ENCODE assay signal across 16 mouse cellular contexts in the genomic region with DNA sequence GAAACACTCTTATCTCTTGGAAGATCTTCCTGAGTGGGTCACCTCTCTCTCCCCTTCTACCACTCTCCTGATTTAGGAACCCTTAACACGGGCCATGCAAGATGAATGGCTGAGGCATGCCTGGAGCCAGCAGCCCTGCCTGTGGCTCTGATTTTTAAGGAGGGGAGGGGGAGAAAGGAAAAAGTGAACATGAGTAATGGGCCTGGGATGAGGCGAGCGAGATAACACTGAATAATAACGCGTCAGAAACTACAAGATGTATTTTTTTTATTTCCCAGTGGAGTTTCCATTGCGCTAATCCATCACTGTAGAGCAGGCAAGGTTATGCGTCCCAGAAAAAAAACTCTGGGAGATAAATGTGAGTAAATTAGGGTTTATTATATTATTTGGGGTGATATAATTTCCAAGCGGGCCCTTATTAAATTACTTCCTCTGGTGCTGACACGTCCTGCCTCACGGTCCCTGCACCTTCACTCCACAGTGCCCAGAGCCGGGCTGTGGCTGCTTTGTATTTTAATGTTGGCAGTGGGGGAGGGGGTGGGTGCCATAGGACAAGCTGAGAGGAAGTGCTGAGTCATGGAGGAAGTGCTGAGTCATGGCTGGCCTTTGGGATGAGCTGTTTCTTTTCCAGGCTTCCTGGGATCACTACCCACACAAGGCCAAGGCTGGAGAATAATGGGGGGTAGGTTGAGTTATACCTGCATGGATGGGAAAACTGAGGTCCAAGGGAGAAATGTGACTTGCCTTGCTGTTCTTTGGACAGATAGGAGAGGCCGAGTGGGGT.
A peak's percentile ranks its signal among the peaks of the same experiment; 100 is the strongest.
DNase-seq lines count a peak whose midpoint lies in the region; ATAC-seq lines count a peak whose summit lies in the region.
"Had no signal": no experiment of that assay in that cellular context is flagged by ENCODE, and none has a peak within 500 bp of the region (broad histone marks: within the 10 kb centered on the region; RNA-seq: fewer than 3 reads in every experiment).

No protein-coding gene starts in this region.

- no peak overlapping the region for H3K9ac ChIP-seq in neural tube, embryonic 13.5 days
- H3K9ac ChIP-seq: liver, embryonic 13.5 days had no signal

- no peak overlapping the region for H3K4me3 ChIP-seq in neural tube, embryonic 13.5 days
- H3K4me3 ChIP-seq: embryonic facial prominence, embryonic 10.5 days; liver, embryonic 13.5 days had no signal

- 58% methylated on average over 12 of the region's 12 CpGs for WGBS in neural tube, embryonic 13.5 days

- H3K4me2 ChIP-seq in neural tube, embryonic 13.5 days = no peak overlapping the region
- H3K4me2 ChIP-seq: liver, embryonic 13.5 days had no signal

- H3K27me3 ChIP-seq in neural tube, embryonic 13.5 days = no peaks in the 10 kb centered on the region
- H3K27me3 ChIP-seq: liver, embryonic 13.5 days had no signal

- H3K27ac ChIP-seq in neural tube, embryonic 13.5 days (replicated peaks) = no peak overlapping the region
- H3K27ac ChIP-seq: embryonic facial prominence, embryonic 10.5 days; liver, embryonic 13.5 days had no signal

- no peak for DNase-seq in neural tube, embryonic 10.5 days (ENCODE audit: extremely low spot score, low spot score)
- peak; percentile 11 for DNase-seq in Muller cell, postnatal 12 days (ENCODE audit: inconsistent ontology term)
- peak; percentile 0 for DNase-seq in c-Kit-positive CD71-positive TER-119-positive erythroid progenitor cells, embryonic 14.5 days (ENCODE audit: low spot score)
- no peak for DNase-seq in layer of hippocampus, adult 8-10 months (ENCODE audit: low spot score in 2 of 2)
- no peak for DNase-seq in gastrocnemius, postnatal 25 days
- DNase-seq: cerebellum, adult 8-10 months; heart, adult 18-20 months; heart, postnatal 10 days; kidney, adult 18-20 months; liver, embryonic 13.5 days; lung, postnatal 14 days; right cerebral cortex, postnatal 25 days had no signal

- ATAC-seq in neural tube, embryonic 13.5 days (ENCODE audit: low read depth) = 0 out of 2 replicates have a peak, but pooled peaks have one; percentile 23
- ATAC-seq in megakaryocyte progenitor cell, adult 5-6 weeks (replicated peaks; ENCODE audit: poor library complexity) = no peak
- ATAC-seq: midbrain, embryonic 16.5 days had no signal

- H3K9me3 ChIP-seq in neural tube, embryonic 13.5 days = no peaks in the 10 kb centered on the region
- H3K9me3 ChIP-seq: embryonic facial prominence, embryonic 10.5 days; liver, embryonic 13.5 days had no signal

- peaks cover 21% of the 10 kb centered on the region; the same call in 1 of the 2 replicates for H3K4me1 ChIP-seq in neural tube, embryonic 13.5 days (replicated peaks)

- no peaks in the 10 kb centered on the region for H3K36me3 ChIP-seq in neural tube, embryonic 13.5 days
- H3K36me3 ChIP-seq: embryonic facial prominence, embryonic 10.5 days; liver, embryonic 13.5 days had no signal

Comparison
In these comparisons a context has a peak if more than half of its experiments do, and no peak if none do; other contexts are left out.
1. DNase-seq: peak in Muller cell, postnatal 12 days (single experiment) and c-Kit-positive CD71-positive TER-119-positive erythroid progenitor cells, embryonic 14.5 days (single experiment); none in neural tube, embryonic 10.5 days (single experiment), layer of hippocampus, adult 8-10 months (0 of 2) and gastrocnemius, postnatal 25 days (single experiment).